Mouse (Mus musculus): Measurements from ENCODE around the gene Xrcc1. TPM values are rescaled to one million over a fixed set of nuclear protein-coding genes. Genes with fewer than 3 reads are reported as not detected.

The Xrcc1 gene
- polyA plus RNA-seq, 1 experiment from 2014 or later, result 40.8 TPM

GRCm38 (mm10) chr7:24598121-24598520, 52.0 kb downstream of the Xrcc1 start:
- peaks cover 15% of the 10 kb centered on the region; the same call in 1 of the 2 replicates for H3K4me1 ChIP-seq (ENCODE audit: control insufficient read depth, low read depth, low read length)
- H3K4me3 ChIP-seq (ENCODE audit: low read depth, low read length), result no peak overlapping the region
- no peak for ATAC-seq (ENCODE audit: low read depth)
- 45% methylated on average over 4 of the region's 4 CpGs for WGBS (ENCODE audit: insufficient replicate concordance)
- H3K36me3 ChIP-seq (ENCODE audit: control insufficient read depth, insufficient read depth), result no peaks in the 10 kb centered on the region
- no peak overlapping the region for H3K27ac ChIP-seq (ENCODE audit: low read length)
- no peaks in the 10 kb centered on the region for H3K9me3 ChIP-seq (replicated peaks; ENCODE audit: control insufficient read depth, low read length)
- H3K27me3 ChIP-seq (ENCODE audit: control insufficient read depth, insufficient read depth, low read depth, low read length), result no peaks in the 10 kb centered on the region
- no peak overlapping the region for H3K4me2 ChIP-seq (ENCODE audit: low read depth, low read length)
- H3K9ac ChIP-seq (ENCODE audit: low read depth, low read length), result no peak overlapping the region

DNA sequence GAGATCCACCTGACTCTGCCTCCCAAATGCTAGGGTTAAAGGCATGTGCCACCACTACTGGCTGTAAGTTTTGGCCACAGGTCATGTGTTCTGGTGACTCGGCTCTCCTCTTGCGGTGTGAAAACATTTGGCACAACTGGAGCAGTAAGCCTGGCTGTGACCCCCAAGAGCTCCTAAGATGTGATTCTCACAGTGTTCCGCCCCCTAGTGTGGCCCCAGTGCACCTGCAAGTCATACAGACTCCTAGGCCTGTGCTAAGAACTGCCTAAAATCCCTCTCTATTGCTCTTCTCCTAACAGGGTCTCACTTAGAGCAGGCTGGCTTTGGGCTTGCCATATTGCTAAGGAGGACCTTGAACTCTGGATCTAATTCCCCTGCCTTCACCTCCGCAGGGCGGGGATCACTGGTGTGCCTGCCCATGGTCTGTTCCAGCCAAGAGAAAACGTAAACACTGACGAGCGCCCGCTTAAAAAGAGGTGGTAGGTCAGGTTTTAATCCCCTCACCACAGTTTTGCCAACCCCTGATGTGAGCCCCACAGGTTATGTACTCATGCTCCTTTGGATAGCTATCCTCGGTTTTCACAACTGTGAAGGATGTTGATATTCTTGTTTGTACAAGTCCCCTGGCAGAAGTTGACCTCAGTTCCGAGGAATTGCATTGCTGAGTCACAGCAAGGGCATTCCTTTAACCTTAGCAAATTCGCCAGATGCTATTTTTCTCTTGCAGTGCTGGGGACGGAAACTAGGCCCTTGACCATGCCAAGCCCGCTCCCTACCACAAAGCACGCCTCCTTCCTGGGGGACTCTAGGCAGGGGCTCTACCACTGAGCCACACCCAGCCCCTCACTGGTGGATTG, 53.4 kb downstream of the Xrcc1 start:
- Histone ChIP-seq H3K9me3 (replicated peaks; ENCODE audit: control insufficient read depth, low read length) (no peaks in the 10 kb centered on the region), H3K4me2 (ENCODE audit: low read depth, low read length) (no peak overlapping the region), H3K27ac (ENCODE audit: low read length) (no peak overlapping the region), H3K4me3 (ENCODE audit: low read depth, low read length) (no peak overlapping the region), H3K27me3 (ENCODE audit: control insufficient read depth, insufficient read depth, low read depth, low read length) (no peaks in the 10 kb centered on the region), H3K36me3 (ENCODE audit: control insufficient read depth, insufficient read depth) (no peaks in the 10 kb centered on the region), H3K9ac (ENCODE audit: low read depth, low read length) (no peak overlapping the region), H3K4me1 (ENCODE audit: control insufficient read depth, low read depth, low read length) (peaks cover 3% of the 10 kb centered on the region; the same call in 1 of the 2 replicates)
- ATAC-seq (ENCODE audit: low read depth), result peak; percentile 38; the same call in 1 of the 2 replicates
- WGBS (ENCODE audit: insufficient replicate concordance), result 56% methylated on average over 15 of the region's 15 CpGs

DNA sequence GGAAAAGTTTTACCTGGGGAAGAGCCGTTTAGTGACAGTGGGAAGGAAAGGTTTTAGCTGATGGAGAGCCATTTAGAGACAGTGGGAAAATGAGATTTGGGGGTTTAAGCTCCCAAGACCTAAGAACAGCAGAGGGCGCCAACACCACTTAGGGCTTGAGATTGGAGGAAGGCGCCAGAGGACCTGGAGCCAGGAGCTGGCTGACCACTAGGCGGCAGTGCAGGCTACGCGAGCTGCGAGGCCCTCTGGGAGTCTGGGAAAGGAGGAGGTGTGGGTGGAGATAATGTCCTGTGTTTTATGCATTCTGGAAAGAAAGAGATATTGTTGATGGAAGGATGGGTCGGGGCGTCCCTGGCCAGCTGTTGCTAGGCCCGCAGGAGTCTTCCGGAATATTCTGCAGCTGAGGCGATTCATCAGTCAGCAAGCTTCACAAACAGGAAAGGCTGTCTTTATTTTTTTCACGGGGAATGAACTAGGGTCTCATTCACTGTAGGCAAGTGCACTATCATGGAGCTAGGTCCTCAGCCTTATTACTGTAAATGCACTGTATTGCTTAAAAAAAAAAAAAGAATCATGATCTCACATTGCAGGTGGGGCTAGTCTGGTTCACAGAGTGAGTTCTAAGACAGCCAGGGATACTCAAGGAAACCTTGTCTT, 55.0 kb downstream of the Xrcc1 start:
- peak; percentile 88 for ATAC-seq (ENCODE audit: low read depth)
- WGBS (ENCODE audit: insufficient replicate concordance), result 3% methylated on average over 13 of the region's 13 CpGs
- no peak overlapping the region for H3K4me3 ChIP-seq (ENCODE audit: low read depth, low read length)

GRCm38 (mm10) chr7:24605561-24605960, 59.5 kb downstream of the Xrcc1 start:
- 72% methylated on average over 7 of the region's 7 CpGs for WGBS (ENCODE audit: insufficient replicate concordance)
- H3K9ac ChIP-seq (ENCODE audit: low read depth, low read length), result no peak overlapping the region
- no peak overlapping the region for H3K27ac ChIP-seq (ENCODE audit: low read length)
- no peaks in the 10 kb centered on the region for H3K9me3 ChIP-seq (replicated peaks; ENCODE audit: control insufficient read depth, low read length)
- H3K4me1 ChIP-seq (ENCODE audit: control insufficient read depth, low read depth, low read length), result peaks cover 6% of the 10 kb centered on the region
- H3K27me3 ChIP-seq (ENCODE audit: control insufficient read depth, insufficient read depth, low read depth, low read length), result no peaks in the 10 kb centered on the region
- H3K4me2 ChIP-seq (ENCODE audit: low read depth, low read length), result no peak overlapping the region
- H3K36me3 ChIP-seq (ENCODE audit: control insufficient read depth, insufficient read depth), result no peaks in the 10 kb centered on the region
- ATAC-seq (ENCODE audit: low read depth), result no peak
- no peak overlapping the region for H3K4me3 ChIP-seq (ENCODE audit: low read depth, low read length)

More for the DNA sequence above, 55.0 kb downstream of the Xrcc1 start:
- H3K4me1 ChIP-seq (ENCODE audit: control insufficient read depth, low read depth, low read length), result peaks cover 2% of the 10 kb centered on the region; the same call in 1 of the 2 replicates
- no peak overlapping the region for H3K27ac ChIP-seq (ENCODE audit: low read length)
- no peak overlapping the region for H3K4me2 ChIP-seq (ENCODE audit: low read depth, low read length)
- H3K9me3 ChIP-seq (replicated peaks; ENCODE audit: control insufficient read depth, low read length), result no peaks in the 10 kb centered on the region
- H3K27me3 ChIP-seq (ENCODE audit: control insufficient read depth, insufficient read depth, low read depth, low read length), result no peaks in the 10 kb centered on the region
- no peak overlapping the region for H3K9ac ChIP-seq (ENCODE audit: low read depth, low read length)
- H3K36me3 ChIP-seq (ENCODE audit: control insufficient read depth, insufficient read depth), result no peaks in the 10 kb centered on the region

GRCm38 (mm10) chr7:24606046-24606445, 60.0 kb downstream of the Xrcc1 start:
- Histone ChIP-seq H3K4me3 (ENCODE audit: low read depth, low read length) (no peak overlapping the region), H3K9ac (ENCODE audit: low read depth, low read length) (no peak overlapping the region), H3K27me3 (ENCODE audit: control insufficient read depth, insufficient read depth, low read depth, low read length) (no peaks in the 10 kb centered on the region), H3K27ac (ENCODE audit: low read length) (no peak overlapping the region), H3K36me3 (ENCODE audit: control insufficient read depth, insufficient read depth) (no peaks in the 10 kb centered on the region), H3K4me1 (ENCODE audit: control insufficient read depth, low read depth, low read length) (peaks cover 11% of the 10 kb centered on the region), H3K9me3 (replicated peaks; ENCODE audit: control insufficient read depth, low read length) (no peaks in the 10 kb centered on the region), H3K4me2 (ENCODE audit: low read depth, low read length) (no peak overlapping the region)
- ATAC-seq (ENCODE audit: low read depth), result no peak
- WGBS (ENCODE audit: insufficient replicate concordance), result 66% methylated on average over 7 of the region's 7 CpGs

DNA sequence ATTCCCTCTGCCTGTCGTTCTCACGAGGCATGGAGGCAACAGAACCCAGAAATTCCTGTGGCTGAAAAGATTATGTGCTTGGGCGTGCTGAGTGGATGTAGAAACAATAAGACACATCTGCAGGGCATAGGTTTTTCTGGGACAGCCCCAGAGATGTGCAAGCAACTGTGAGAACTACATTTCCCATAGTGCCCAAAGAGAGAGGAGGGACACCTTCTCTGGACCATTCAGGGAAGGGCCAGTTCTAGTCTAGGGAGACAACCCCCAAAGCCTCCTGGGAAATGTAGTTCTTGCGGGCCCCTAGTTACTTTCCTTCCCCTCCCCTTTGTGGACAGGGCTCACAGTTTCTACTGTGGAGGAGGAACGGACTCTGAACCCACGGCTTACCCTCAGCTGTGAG, 61.9 kb downstream of the Xrcc1 start:
- H3K36me3 ChIP-seq (ENCODE audit: control insufficient read depth, insufficient read depth), result no peaks in the 10 kb centered on the region
- no peak overlapping the region for H3K9ac ChIP-seq (ENCODE audit: low read depth, low read length)
- H3K4me2 ChIP-seq (ENCODE audit: low read depth, low read length), result no peak overlapping the region; the same call in 1 of the 2 replicates
- peak; percentile 81 for ATAC-seq (ENCODE audit: low read depth)
- H3K4me3 ChIP-seq (ENCODE audit: low read depth, low read length), result no peak overlapping the region
- 25% methylated on average over 6 of the region's 6 CpGs for WGBS (ENCODE audit: insufficient replicate concordance)
- H3K9me3 ChIP-seq (replicated peaks; ENCODE audit: control insufficient read depth, low read length), result no peaks in the 10 kb centered on the region
- H3K27ac ChIP-seq (ENCODE audit: low read length), result peak overlapping the region; percentile 26; the same call in 1 of the 2 replicates
- peaks cover 11% of the 10 kb centered on the region for H3K27me3 ChIP-seq (ENCODE audit: control insufficient read depth, insufficient read depth, low read depth, low read length)
- peaks cover 22% of the 10 kb centered on the region for H3K4me1 ChIP-seq (ENCODE audit: control insufficient read depth, low read depth, low read length)

- 32% methylated on average over 8 of the region's 8 CpGs for WGBS (ENCODE audit: insufficient replicate concordance)
- H3K4me3 ChIP-seq (ENCODE audit: low read depth, low read length), result no peak overlapping the region
- no peaks in the 10 kb centered on the region for H3K36me3 ChIP-seq (ENCODE audit: control insufficient read depth, insufficient read depth)
- no peak overlapping the region; the same call in 1 of the 2 replicates for H3K4me2 ChIP-seq (ENCODE audit: low read depth, low read length)
- H3K27ac ChIP-seq (ENCODE audit: low read length), result peak overlapping the region; percentile 26; the same call in 1 of the 2 replicates
- no peak overlapping the region for H3K9ac ChIP-seq (ENCODE audit: low read depth, low read length)
- peaks cover 11% of the 10 kb centered on the region for H3K27me3 ChIP-seq (ENCODE audit: control insufficient read depth, insufficient read depth, low read depth, low read length)
- no peaks in the 10 kb centered on the region for H3K9me3 ChIP-seq (replicated peaks; ENCODE audit: control insufficient read depth, low read length)
- H3K4me1 ChIP-seq (ENCODE audit: control insufficient read depth, low read depth, low read length), result peaks cover 22% of the 10 kb centered on the region
- no peak for ATAC-seq (ENCODE audit: low read depth)
These were observed 62.5 kb downstream of the Xrcc1 start for GRCm38 (mm10) chr7:24608561-24608960.

GRCm38 (mm10) chr7:24610144-24610878, 64.2 kb downstream of the Xrcc1 start, which contains the start of gene Phldb3:
Gene Phldb3 (plus strand): TSS chr7:24610763.
- Histone ChIP-seq H3K27ac (ENCODE audit: low read length) (peak within 1 kb of the TSS; percentile 53), H3K27me3 (ENCODE audit: control insufficient read depth, insufficient read depth, low read depth, low read length) (peaks cover 11% of the 10 kb centered on the region), H3K4me2 (ENCODE audit: low read depth, low read length) (peak within 1 kb of the TSS; percentile 86), H3K9ac (ENCODE audit: low read depth, low read length) (peak within 1 kb of the TSS; percentile 67), H3K9me3 (replicated peaks; ENCODE audit: control insufficient read depth, low read length) (no peaks in the 10 kb centered on the region), H3K4me1 (ENCODE audit: control insufficient read depth, low read depth, low read length) (peaks cover 22% of the 10 kb centered on the region), H3K4me3 (ENCODE audit: low read depth, low read length) (peak within 1 kb of the TSS; percentile 72), H3K36me3 (ENCODE audit: control insufficient read depth, insufficient read depth) (no peaks in the 10 kb centered on the region)
- peak; percentile 48 for ATAC-seq (ENCODE audit: low read depth)
- 3% methylated on average over 26 of the region's 27 CpGs for WGBS (ENCODE audit: insufficient replicate concordance)
